ENCODE assay signal across 8 mouse cellular contexts in the genomic region with DNA sequence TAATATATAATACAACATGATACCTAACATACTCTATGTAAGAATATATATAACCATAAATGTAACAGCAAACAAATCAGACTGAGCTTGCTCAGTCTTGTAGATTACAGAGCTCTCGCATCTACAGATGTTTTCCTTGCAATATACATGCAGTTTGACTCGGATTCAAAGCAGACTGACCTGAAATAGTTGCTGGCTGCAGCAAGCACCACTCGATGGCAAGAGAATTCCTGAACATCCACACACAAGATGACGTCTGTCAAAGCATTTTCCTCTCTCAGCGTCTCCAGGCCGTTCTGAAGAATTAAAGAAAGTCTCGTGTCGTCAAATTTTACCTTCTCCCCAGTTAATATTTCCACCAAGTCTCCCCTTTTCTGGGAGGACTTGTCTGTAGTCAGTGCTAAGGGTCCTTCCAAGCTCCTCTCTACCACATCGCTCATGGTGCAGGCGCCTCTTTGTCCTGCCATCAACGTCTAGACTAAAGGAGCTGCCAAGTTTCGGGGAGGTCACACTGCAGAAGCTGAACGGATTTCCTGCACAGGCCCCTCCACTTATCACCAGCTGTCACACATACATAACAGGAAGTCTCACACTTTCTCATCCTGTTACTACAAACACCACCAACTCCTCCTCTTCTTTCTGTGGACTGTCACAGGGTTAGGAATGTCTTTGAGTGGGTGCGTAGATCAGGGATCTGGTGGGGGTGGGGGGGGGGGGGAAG. TPM values are rescaled to one million over a fixed set of nuclear protein-coding genes. Genes with fewer than 3 reads are reported as not detected.
DNase-seq lines count a peak whose midpoint lies in the region; ATAC-seq and TF ChIP-seq lines count a peak whose summit lies in the region.

A gene (minus strand): TSS at position 501 of the 721 bp plus-strand sequence.

- H3K4me1 ChIP-seq in testis, adult 2 months (ENCODE audit: control insufficient read depth, insufficient read depth, low read length) = no peaks in the 10 kb centered on the region; the same call in 1 of the 2 replicates
- H3K4me1 ChIP-seq in lung, postnatal 0 days (ENCODE audit: insufficient read depth, low read depth, low read length) = no peaks in the 10 kb centered on the region
- H3K4me1 ChIP-seq in stomach, embryonic 15.5 days = no peaks in the 10 kb centered on the region
- H3K4me1 ChIP-seq in midbrain, embryonic 15.5 days = no peaks in the 10 kb centered on the region

- TF ChIP-seq EP300 in lung, postnatal 0 days (IDR thresholded peaks at IDR 0.05) = peak; percentile 92

- H3K36me3 ChIP-seq in testis, adult 2 months (ENCODE audit: control insufficient read depth, insufficient read depth, low read length) = no peaks in the 10 kb centered on the region
- no peaks in the 10 kb centered on the region for H3K36me3 ChIP-seq in lung, postnatal 0 days (ENCODE audit: insufficient read depth, low read length)
- no peaks in the 10 kb centered on the region for H3K36me3 ChIP-seq in stomach, embryonic 15.5 days
- no peaks in the 10 kb centered on the region for H3K36me3 ChIP-seq in midbrain, embryonic 15.5 days (replicated peaks)

- peak within 1 kb of the TSS; percentile 41 for H3K4me2 ChIP-seq in lung, postnatal 0 days (replicated peaks; ENCODE audit: low read depth, low read length)
- H3K4me2 ChIP-seq in stomach, embryonic 15.5 days = peak within 1 kb of the TSS; percentile 24
- no peak within 1 kb of the TSS for H3K4me2 ChIP-seq in midbrain, embryonic 15.5 days

- no peak for TF ChIP-seq POLR2A in testis, adult 2 months (IDR thresholded peaks at IDR 0.05; ENCODE audit: control insufficient read depth, low read depth, low read length)

- no peaks in the 10 kb centered on the region for H3K27me3 ChIP-seq in testis, adult 2 months (ENCODE audit: control insufficient read depth, insufficient read depth, low read length)
- no peaks in the 10 kb centered on the region for H3K27me3 ChIP-seq in lung, postnatal 0 days (replicated peaks; ENCODE audit: insufficient read depth, low read length)
- H3K27me3 ChIP-seq in stomach, embryonic 15.5 days (replicated peaks) = no peaks in the 10 kb centered on the region
- no peaks in the 10 kb centered on the region for H3K27me3 ChIP-seq in midbrain, embryonic 15.5 days (replicated peaks)

- no peaks in the 10 kb centered on the region for H3K9me3 ChIP-seq in lung, postnatal 0 days (ENCODE audit: low read length)
- no peaks in the 10 kb centered on the region for H3K9me3 ChIP-seq in stomach, embryonic 15.5 days
- no peaks in the 10 kb centered on the region for H3K9me3 ChIP-seq in midbrain, embryonic 15.5 days

- TF ChIP-seq CTCF in testis, adult 2 months (IDR thresholded peaks at IDR 0.05; ENCODE audit: control insufficient read depth, insufficient read depth, insufficient replicate concordance, low read depth, low read length) = no peak
- TF ChIP-seq CTCF in lung, postnatal 0 days (IDR thresholded peaks at IDR 0.05) = no peak

- DNase-seq in testis, postnatal 10 days (ENCODE audit: low spot score) = no peak
- peak; percentile 76 for DNase-seq in kidney, adult 11 months
- DNase-seq in lung, postnatal 0 days (ENCODE audit: low spot score) = peak; percentile 88
- no peak for DNase-seq in retina, postnatal 1 day

- peak; percentile 81 for ATAC-seq in granulocyte monocyte progenitor cell, adult 5-6 weeks (replicated peaks; ENCODE audit: poor library complexity, severe bottlenecking)
- peak; percentile 94 for ATAC-seq in lung, postnatal 0 days
- peak; percentile 58; the same call in 1 of the 2 replicates for ATAC-seq in stomach, embryonic 15.5 days (ENCODE audit: insufficient read depth, low FRiP score, low read depth)
- no peak for ATAC-seq in midbrain, embryonic 15.5 days (replicated peaks)

- H3K9ac ChIP-seq in lung, postnatal 0 days (replicated peaks; ENCODE audit: low read depth) = no peak within 1 kb of the TSS
- H3K9ac ChIP-seq in stomach, embryonic 15.5 days = no peak within 1 kb of the TSS
- no peak within 1 kb of the TSS for H3K9ac ChIP-seq in midbrain, embryonic 15.5 days

- H3K27ac ChIP-seq in testis, adult 2 months (ENCODE audit: control insufficient read depth, insufficient read depth, low read depth, low read length) = no peak within 1 kb of the TSS; the same call in 1 of the 2 replicates
- no peak within 1 kb of the TSS for H3K27ac ChIP-seq in lung, postnatal 0 days (ENCODE audit: low read length)
- peak within 1 kb of the TSS; percentile 23; the same call in 1 of the 2 replicates for H3K27ac ChIP-seq in stomach, embryonic 15.5 days
- no peak within 1 kb of the TSS for H3K27ac ChIP-seq in midbrain, embryonic 15.5 days

- 3% methylated on average over 14 of the region's 14 CpGs for WGBS in lung, postnatal 0 days
- WGBS in stomach, embryonic 15.5 days = 27% methylated on average over 14 of the region's 14 CpGs
- whole genome bisulfite sequencing in midbrain, embryonic 15.5 days = 73% methylated on average over 14 of the region's 14 CpGs

- H3K4me3 ChIP-seq in testis, adult 2 months (ENCODE audit: control insufficient read depth, low read depth, low read length) = peak within 1 kb of the TSS; percentile 7
- peak within 1 kb of the TSS; percentile 20; the same call in 1 of the 2 replicates for H3K4me3 ChIP-seq in lung, postnatal 0 days (ENCODE audit: low read depth, low read length)
- peak within 1 kb of the TSS; percentile 22 for H3K4me3 ChIP-seq in stomach, embryonic 15.5 days (replicated peaks)
- H3K4me3 ChIP-seq in midbrain, embryonic 15.5 days = no peak within 1 kb of the TSS

RNA-seq across cellular contexts. Expression of the gene that starts here (rescaled TPM):
- 0.15 and 0.18 TPM in 2 replicates for polyA plus RNA-seq in testis, adult 2 months (2012; rRNA removed)
- 57.2 and 59.7 TPM in 2 replicates for total RNA-seq in granulocyte monocyte progenitor cell, adult 5-6 weeks (2014; fragmentation: Nextera tagmentation)
- 82.5 and 87.3 TPM in 2 replicates for total RNA-seq in granulocyte monocyte progenitor cell, adult 5-6 weeks (2017)
- polyA plus RNA-seq in lung, postnatal 0 days (2015; fragmentation: Nextera tagmentation; extraction: Ambion mirVana) = 7.7 and 10.0 TPM in 2 replicates
- polyA plus RNA-seq in stomach, embryonic 15.5 days (2015; fragmentation: Nextera tagmentation; extraction: Ambion mirVana) = 7.9 and 9.8 TPM in 2 replicates
- polyA plus RNA-seq in midbrain, embryonic 15.5 days (2015; fragmentation: Nextera tagmentation; extraction: Ambion mirVana) = 4.0 and 5.0 TPM in 2 replicates

Comparison
In these comparisons a context has a peak if more than half of its experiments do, and no peak if none do; other contexts are left out.
1. DNase-seq: peak in kidney, adult 11 months (single experiment) and lung, postnatal 0 days (single experiment); none in testis, postnatal 10 days (single experiment) and retina, postnatal 1 day (single experiment).